Mouse (Mus musculus): ENCODE measurements around the gene Gm37419. TPM values are rescaled to one million over a fixed set of nuclear protein-coding genes. Genes with fewer than 3 reads are reported as not detected.

Gm37419 gene
- polyA plus RNA-seq, 1 experiment = not detected

GRCm38 (mm10) chr16:24009891-24010290 is 21.6 kb downstream of the Gm37419 start:
- 95% methylated on average over 2 of the region's 2 CpGs for WGBS
- DNase-seq = no peak
- no peak overlapping the region for H3K27ac ChIP-seq (ENCODE audit: insufficient read depth, low read length)
- H3K27me3 ChIP-seq (ENCODE audit: control insufficient read depth, insufficient read depth, low read length) = no peaks in the 10 kb centered on the region; the same call in 1 of the 2 replicates
- TF ChIP-seq CTCF (IDR thresholded peaks at IDR 0.05; ENCODE audit: borderline replicate concordance, insufficient read depth, low read depth, low read length) (no peak), POLR2A (IDR thresholded peaks at IDR 0.05; ENCODE audit: borderline replicate concordance, insufficient read depth, low read length) (no peak)
- H3K4me3 ChIP-seq (replicated peaks; ENCODE audit: insufficient read depth, low read depth, low read length) = no peak overlapping the region
- H3K4me1 ChIP-seq (ENCODE audit: control insufficient read depth, insufficient read depth, low read length) = no peaks in the 10 kb centered on the region

- Histone ChIP-seq H3K27me3 (ENCODE audit: control insufficient read depth, insufficient read depth, low read length) (no peaks in the 10 kb centered on the region), H3K27ac (ENCODE audit: insufficient read depth, low read length) (no peak overlapping the region), H3K4me1 (ENCODE audit: control insufficient read depth, insufficient read depth, low read length) (no peaks in the 10 kb centered on the region), H3K4me3 (replicated peaks; ENCODE audit: insufficient read depth, low read depth, low read length) (no peak overlapping the region)
- no peak for DNase-seq
- no peak for TF ChIP-seq CTCF (IDR thresholded peaks at IDR 0.05; ENCODE audit: borderline replicate concordance, insufficient read depth, low read depth, low read length)
- TF ChIP-seq POLR2A (IDR thresholded peaks at IDR 0.05; ENCODE audit: borderline replicate concordance, insufficient read depth, low read length) = no peak
- WGBS = 86% methylated on average over 3 of the region's 3 CpGs
Observed at GRCm38 (mm10) chr16:24011306-24011705, 23.0 kb downstream of the Gm37419 start.

- DNase-seq = no peak
- Histone ChIP-seq H3K27me3 (ENCODE audit: control insufficient read depth, insufficient read depth, low read length) (no peaks in the 10 kb centered on the region), H3K4me1 (ENCODE audit: control insufficient read depth, insufficient read depth, low read length) (no peaks in the 10 kb centered on the region), H3K27ac (ENCODE audit: insufficient read depth, low read length) (no peak overlapping the region), H3K4me3 (replicated peaks; ENCODE audit: insufficient read depth, low read depth, low read length) (no peak overlapping the region)
- TF ChIP-seq CTCF (IDR thresholded peaks at IDR 0.05; ENCODE audit: borderline replicate concordance, insufficient read depth, low read depth, low read length) (no peak), POLR2A (IDR thresholded peaks at IDR 0.05; ENCODE audit: borderline replicate concordance, insufficient read depth, low read length) (no peak)
- WGBS = 71% methylated on average over 3 of the region's 3 CpGs
Observed at GRCm38 (mm10) chr16:24012066-24012465, 23.8 kb downstream of the Gm37419 start.

- H3K27ac ChIP-seq (ENCODE audit: insufficient read depth, low read length) = no peak overlapping the region
- no peak for TF ChIP-seq POLR2A (IDR thresholded peaks at IDR 0.05; ENCODE audit: borderline replicate concordance, insufficient read depth, low read length)
- no peak for TF ChIP-seq CTCF (IDR thresholded peaks at IDR 0.05; ENCODE audit: borderline replicate concordance, insufficient read depth, low read depth, low read length)
- DNase-seq = no peak
- H3K4me3 ChIP-seq (replicated peaks; ENCODE audit: insufficient read depth, low read depth, low read length) = no peak overlapping the region
- no peaks in the 10 kb centered on the region for H3K27me3 ChIP-seq (ENCODE audit: control insufficient read depth, insufficient read depth, low read length)
- H3K4me1 ChIP-seq (ENCODE audit: control insufficient read depth, insufficient read depth, low read length) = no peaks in the 10 kb centered on the region
- WGBS = 83% methylated on average over 3 of the region's 3 CpGs
Observed at GRCm38 (mm10) chr16:24014378-24014777, 26.1 kb downstream of the Gm37419 start.

GRCm38 (mm10) chr16:24016273-24016672 is 28.0 kb downstream of the Gm37419 start:
- H3K27ac ChIP-seq (ENCODE audit: insufficient read depth, low read length) = no peak overlapping the region
- H3K4me3 ChIP-seq (replicated peaks; ENCODE audit: insufficient read depth, low read depth, low read length) = no peak overlapping the region
- 35% methylated on average over 6 of the region's 6 CpGs for WGBS
- no peaks in the 10 kb centered on the region for H3K27me3 ChIP-seq (ENCODE audit: control insufficient read depth, insufficient read depth, low read length)
- DNase-seq = no peak
- no peaks in the 10 kb centered on the region for H3K4me1 ChIP-seq (ENCODE audit: control insufficient read depth, insufficient read depth, low read length)
- TF ChIP-seq POLR2A (IDR thresholded peaks at IDR 0.05; ENCODE audit: borderline replicate concordance, insufficient read depth, low read length) = no peak
- TF ChIP-seq CTCF (IDR thresholded peaks at IDR 0.05; ENCODE audit: borderline replicate concordance, insufficient read depth, low read depth, low read length) = no peak

- WGBS = 75% methylated on average over 5 of the region's 5 CpGs
- DNase-seq = no peak
- no peaks in the 10 kb centered on the region for H3K27me3 ChIP-seq (ENCODE audit: control insufficient read depth, insufficient read depth, low read length)
- H3K4me3 ChIP-seq (replicated peaks; ENCODE audit: insufficient read depth, low read depth, low read length) = no peak overlapping the region
- H3K4me1 ChIP-seq (ENCODE audit: control insufficient read depth, insufficient read depth, low read length) = no peaks in the 10 kb centered on the region
- H3K27ac ChIP-seq (ENCODE audit: insufficient read depth, low read length) = no peak overlapping the region
- TF ChIP-seq CTCF (IDR thresholded peaks at IDR 0.05; ENCODE audit: borderline replicate concordance, insufficient read depth, low read depth, low read length) = no peak
- no peak for TF ChIP-seq POLR2A (IDR thresholded peaks at IDR 0.05; ENCODE audit: borderline replicate concordance, insufficient read depth, low read length)
Observed at GRCm38 (mm10) chr16:24016742-24017141, 28.5 kb downstream of the Gm37419 start.

GRCm38 (mm10) chr16:24021722-24022121 is 33.4 kb downstream of the Gm37419 start:
- H3K4me3 ChIP-seq (replicated peaks; ENCODE audit: insufficient read depth, low read depth, low read length) = no peak overlapping the region
- no peak overlapping the region for H3K27ac ChIP-seq (ENCODE audit: insufficient read depth, low read length)
- no peak for DNase-seq
- H3K27me3 ChIP-seq (ENCODE audit: control insufficient read depth, insufficient read depth, low read length) = no peaks in the 10 kb centered on the region
- TF ChIP-seq CTCF (IDR thresholded peaks at IDR 0.05; ENCODE audit: borderline replicate concordance, insufficient read depth, low read depth, low read length) (no peak), POLR2A (IDR thresholded peaks at IDR 0.05; ENCODE audit: borderline replicate concordance, insufficient read depth, low read length) (no peak)
- 82% methylated on average over 1 of the region's 1 CpGs for WGBS
- no peaks in the 10 kb centered on the region for H3K4me1 ChIP-seq (ENCODE audit: control insufficient read depth, insufficient read depth, low read length)

- WGBS = 95% methylated on average over 4 of the region's 4 CpGs
- Histone ChIP-seq H3K27me3 (ENCODE audit: control insufficient read depth, insufficient read depth, low read length) (no peaks in the 10 kb centered on the region), H3K4me1 (ENCODE audit: control insufficient read depth, insufficient read depth, low read length) (no peaks in the 10 kb centered on the region), H3K27ac (ENCODE audit: insufficient read depth, low read length) (no peak overlapping the region), H3K4me3 (replicated peaks; ENCODE audit: insufficient read depth, low read depth, low read length) (no peak overlapping the region)
- DNase-seq = no peak
- TF ChIP-seq CTCF (IDR thresholded peaks at IDR 0.05; ENCODE audit: borderline replicate concordance, insufficient read depth, low read depth, low read length) (no peak), POLR2A (IDR thresholded peaks at IDR 0.05; ENCODE audit: borderline replicate concordance, insufficient read depth, low read length) (no peak)
Observed at GRCm38 (mm10) chr16:24022605-24023004, 34.3 kb downstream of the Gm37419 start.
